Mouse (Mus musculus): ENCODE measurements around the gene Mgat4d.

DNA sequence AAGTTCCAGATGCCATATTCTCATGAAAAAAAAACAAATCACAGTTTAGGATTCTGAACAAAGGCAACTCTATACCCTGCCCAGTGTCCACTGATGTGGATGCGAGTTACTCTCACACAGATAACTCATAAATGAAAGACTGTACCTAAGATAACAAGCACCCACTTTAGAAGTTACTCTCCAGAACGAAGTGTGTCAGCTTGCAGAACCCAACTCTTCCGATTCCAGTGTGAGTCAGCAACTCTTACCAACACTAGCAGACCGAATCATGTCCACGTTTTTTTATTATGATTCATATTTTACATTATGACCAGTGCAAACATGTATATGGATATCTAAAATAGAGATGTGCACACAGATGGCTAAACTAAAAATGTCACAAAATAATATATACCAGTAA is 20.4 kb upstream of the Mgat4d start:
- TF ChIP-seq POLR2A (IDR thresholded peaks at IDR 0.05; ENCODE audit: low read depth, low read length) (no peak), CTCF (IDR thresholded peaks at IDR 0.05; ENCODE audit: extremely low read depth, insufficient read depth, insufficient read length, insufficient replicate concordance) (no peak)

Data from spleen, adult 2 months (tissue).